Mouse (Mus musculus) bone marrow, adult 2 months (tissue): ENCODE data around the gene Tnfaip3. TPM values are rescaled to one million over a fixed set of nuclear protein-coding genes. Genes with fewer than 3 reads are reported as not detected.

Experiments used
- H3K27ac ChIP-seq: fragments of 200-500 bp; 2 replicates; pipeline ENCODE4 v1.5.1; 2012; ENCODE audit warnings: low read depth, mild to moderate bottlenecking, control low read depth, inconsistent platforms, low read length; ENCODE audit not compliant: control insufficient read depth, poor library complexity, insufficient read depth
- H3K4me1 ChIP-seq: fragments of 200-500 bp; 2 replicates; pipeline ENCODE4 v1.6.1; 2011; ENCODE audit warnings: low read length; ENCODE audit not compliant: control insufficient read depth, insufficient read depth
- H3K4me3 ChIP-seq: fragments of 200-500 bp; replicated peaks from 2 replicates; pipeline ENCODE3; 2011; ENCODE audit warnings: mild to moderate bottlenecking, low read depth, low read length, control low read depth; ENCODE audit not compliant: control insufficient read depth
- CTCF ChIP-seq: fragments of 200-500 bp; IDR thresholded peaks from 2 replicates; pipeline ENCODE4 v1.5.1; 2011; ENCODE audit warnings: low read length, control low read depth; ENCODE audit not compliant: control insufficient read depth, insufficient read depth
- POLR2A ChIP-seq: fragments of 200-500 bp; IDR thresholded peaks from 2 replicates; pipeline ENCODE4 v1.6.1; 2011; ENCODE audit warnings: low read depth, mild to moderate bottlenecking, control low read depth, low read length, borderline replicate concordance; ENCODE audit not compliant: control insufficient read depth
- WGBS: fragments of 180-500 bp; shearing (Covaris S2); methylation state at CpG from one replicate; pipeline ENCODE4 v1.1.7; 2018; 5-methylcytosine and 5-hydroxymethylcytosine counted together
- polyA plus RNA-seq: library from polyadenylated mRNA; stranded (reverse); fragments of >200 nt; gene quantifications from 2 replicates; pipeline ENCODE4 v1.2.4, GENCODE M21; 2011; ENCODE audit warnings: low replicate concordance; ENCODE audit not compliant: missing spikeins, insufficient read depth, insufficient read length

Gene Tnfaip3
- polyA plus RNA-seq, 1 experiment, result 3.9 TPM

DNA sequence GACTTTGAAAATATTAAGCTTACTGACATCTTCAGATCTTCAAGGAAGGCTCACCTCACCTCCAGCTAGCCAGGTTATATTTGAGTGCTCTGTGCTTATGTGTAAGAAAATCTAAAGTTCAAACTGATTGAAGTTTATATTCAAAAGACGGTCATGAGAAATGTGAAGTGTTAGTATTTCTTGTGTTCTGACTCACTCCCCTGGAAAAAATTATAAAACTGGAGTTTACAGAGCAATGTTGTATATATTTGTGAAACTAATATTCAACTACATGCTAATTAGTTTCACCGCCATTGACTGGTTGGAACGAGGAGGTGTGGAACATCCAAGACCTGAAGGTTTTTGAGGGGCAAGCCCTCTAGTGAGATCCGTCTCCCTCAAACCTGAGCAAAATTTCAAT, 22.5 kb downstream of the Tnfaip3 start:
- TF ChIP-seq POLR2A (no peak), CTCF (no peak)
- Histone ChIP-seq H3K27ac (no peak overlapping the region), H3K4me3 (no peak overlapping the region), H3K4me1 (no peaks in the 10 kb centered on the region)
- WGBS, result 81% methylated on average over 4 of the region's 4 CpGs

DNA sequence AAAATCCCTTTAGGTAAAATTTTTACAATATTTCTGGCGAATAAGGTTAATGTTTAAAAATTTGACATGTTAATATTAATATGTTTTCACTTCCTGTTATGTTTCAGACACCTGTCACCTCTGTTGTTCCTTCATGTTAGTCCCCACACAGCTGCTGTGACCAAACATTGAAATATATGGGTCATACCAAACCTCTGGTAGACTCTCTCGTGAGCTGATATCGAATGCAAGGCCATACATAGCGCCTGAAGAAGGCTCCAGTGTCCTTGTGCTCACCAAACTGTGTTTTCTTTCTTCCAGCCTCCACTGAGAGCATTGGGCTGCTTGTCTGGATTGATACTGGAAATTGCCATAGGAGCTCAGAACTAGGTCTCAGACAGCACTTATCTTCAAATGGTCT, 24.4 kb downstream of the Tnfaip3 start:
- 65% methylated on average over 4 of the region's 4 CpGs for WGBS

DNA sequence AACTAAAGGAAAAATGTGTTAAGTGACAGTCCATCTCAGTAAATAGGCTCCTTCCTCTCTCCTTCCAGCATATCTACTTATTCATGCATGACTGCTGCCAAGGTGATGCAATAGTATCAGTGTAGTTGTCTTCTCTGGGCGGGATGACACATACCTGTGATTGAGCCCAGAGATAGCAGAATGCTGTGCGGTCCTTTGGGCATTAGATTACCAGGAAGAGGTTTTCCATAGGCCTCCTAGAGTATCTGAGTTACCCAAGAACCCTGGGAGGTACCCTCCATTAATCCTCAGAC, 27.6 kb downstream of the Tnfaip3 start:
- Histone ChIP-seq H3K4me1 (no peaks in the 10 kb centered on the region), H3K27ac (no peak overlapping the region), H3K4me3 (no peak overlapping the region)
- TF ChIP-seq POLR2A, result no peak
- no peak for TF ChIP-seq CTCF
- 73% methylated on average over 2 of the region's 2 CpGs for WGBS

More for the DNA sequence above, 24.4 kb downstream of the Tnfaip3 start:
- Histone ChIP-seq H3K27ac (no peak overlapping the region), H3K4me3 (no peak overlapping the region), H3K4me1 (no peaks in the 10 kb centered on the region)
- TF ChIP-seq CTCF, result no peak
- TF ChIP-seq POLR2A, result no peak

DNA sequence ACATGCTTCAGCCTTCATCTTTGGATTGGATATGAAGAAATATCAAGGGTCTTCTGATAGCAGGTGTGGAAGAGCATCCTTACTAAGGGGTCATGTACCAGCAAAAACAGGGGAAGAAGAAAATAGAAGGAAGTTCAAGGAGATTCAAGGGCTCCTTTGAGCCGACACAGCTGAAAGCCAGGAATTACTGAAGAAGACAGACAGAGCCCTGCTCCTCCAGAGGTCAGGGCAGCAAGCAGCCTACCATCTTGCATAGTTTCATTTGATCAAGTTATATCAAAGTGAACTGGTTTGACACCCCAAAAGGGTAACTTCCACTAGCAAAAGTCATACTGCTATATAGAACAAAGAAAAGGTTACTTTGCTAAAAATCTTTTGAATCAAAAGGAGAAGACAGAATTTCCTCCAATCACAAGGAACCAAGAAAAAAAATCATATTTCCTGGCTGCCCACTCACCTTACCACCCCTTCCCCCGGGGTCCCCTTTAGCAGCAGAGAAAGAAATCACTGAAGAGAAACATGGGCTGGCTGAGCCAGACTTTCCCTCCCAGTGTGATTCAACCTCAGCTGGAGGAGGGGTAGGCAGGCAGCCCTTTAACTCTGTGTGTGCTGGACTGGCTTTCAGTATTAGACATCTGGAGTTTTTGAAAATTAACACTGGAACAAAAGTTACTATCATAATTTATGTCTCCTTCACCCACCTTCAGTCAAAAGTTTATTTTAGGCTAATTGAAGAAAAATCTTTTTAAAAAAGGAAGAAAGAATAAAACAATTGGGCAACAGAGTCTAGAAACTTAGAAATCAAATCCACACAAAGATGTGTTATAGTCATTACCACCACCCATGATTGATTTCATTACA, 28.2 kb downstream of the Tnfaip3 start:
- Histone ChIP-seq H3K27ac (no peak overlapping the region), H3K4me1 (no peaks in the 10 kb centered on the region), H3K4me3 (no peak overlapping the region)
- WGBS, result 28% methylated on average over 2 of the region's 2 CpGs
- no peak for TF ChIP-seq POLR2A
- TF ChIP-seq CTCF, result no peak

DNA sequence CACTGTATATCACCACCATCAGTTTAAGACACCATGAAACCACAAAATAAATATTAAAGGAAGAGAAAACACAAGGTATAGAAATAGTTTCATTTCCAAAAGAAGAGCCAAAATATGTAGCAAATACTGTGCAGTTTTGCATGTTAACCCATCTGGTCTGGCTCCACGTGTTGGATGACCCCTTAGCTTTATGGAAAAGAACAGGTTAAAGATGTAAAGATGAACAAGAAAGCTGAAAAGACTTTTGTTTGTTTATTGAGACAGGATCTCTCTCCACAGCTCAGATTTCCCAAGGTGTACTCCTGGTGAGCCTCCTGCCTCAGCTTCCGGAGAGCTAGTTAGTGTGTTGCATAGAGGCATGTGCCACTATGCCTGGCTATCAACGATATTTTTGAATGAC, 29.9 kb downstream of the Tnfaip3 start:
- H3K4me3 ChIP-seq, result no peak overlapping the region
- H3K27ac ChIP-seq, result no peak overlapping the region
- no peaks in the 10 kb centered on the region for H3K4me1 ChIP-seq
- no peak for TF ChIP-seq CTCF
- WGBS, result 85% methylated on average over 3 of the region's 3 CpGs

DNA sequence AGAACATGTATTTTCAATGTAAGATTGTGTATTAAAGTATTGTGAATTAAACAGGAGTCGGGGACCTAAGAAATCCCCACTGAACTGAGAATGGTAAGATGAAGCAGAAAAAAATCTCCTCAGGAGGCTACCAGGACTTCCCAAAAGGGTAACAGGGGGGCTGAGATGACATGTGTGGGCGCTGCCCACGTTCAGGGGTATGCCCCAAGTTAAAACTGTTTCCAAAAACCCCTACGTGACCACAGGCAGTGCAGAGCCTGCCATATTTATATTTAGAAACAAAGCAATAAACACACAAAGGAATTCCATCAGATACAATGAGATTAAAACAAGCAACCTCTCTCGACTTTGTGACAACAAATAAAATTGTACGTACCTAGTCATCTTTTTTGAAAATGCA, 31.9 kb downstream of the Tnfaip3 start:
- Histone ChIP-seq H3K4me3 (no peak overlapping the region), H3K4me1 (no peaks in the 10 kb centered on the region), H3K27ac (no peak overlapping the region)
- WGBS, result 62% methylated on average over 6 of the region's 6 CpGs
- no peak for TF ChIP-seq CTCF
- no peak for TF ChIP-seq POLR2A

DNA sequence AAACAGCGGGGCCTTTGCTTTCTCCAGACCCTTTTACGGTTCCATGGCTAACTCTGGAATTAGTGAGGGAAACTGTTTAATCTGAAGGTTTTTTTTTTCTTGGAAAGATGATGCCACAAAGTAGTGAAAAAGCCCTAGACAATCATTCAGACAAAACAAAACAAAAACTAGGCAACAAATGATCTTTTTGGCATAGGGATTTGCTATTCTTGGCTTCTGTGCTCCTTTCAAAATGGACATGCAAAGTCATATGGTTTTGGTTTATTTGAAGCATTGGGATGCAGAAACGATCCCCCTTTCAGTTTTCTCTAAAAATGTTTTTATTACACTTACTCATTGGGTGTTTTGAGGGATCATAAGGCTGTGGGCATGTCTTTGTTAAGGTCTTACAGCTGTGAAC, 41.0 kb downstream of the Tnfaip3 start:
- WGBS, result 85% methylated on average over 3 of the region's 3 CpGs
- H3K4me3 ChIP-seq, result no peak overlapping the region
- H3K27ac ChIP-seq, result no peak overlapping the region
- no peaks in the 10 kb centered on the region for H3K4me1 ChIP-seq
- no peak for TF ChIP-seq CTCF
- TF ChIP-seq POLR2A, result no peak

DNA sequence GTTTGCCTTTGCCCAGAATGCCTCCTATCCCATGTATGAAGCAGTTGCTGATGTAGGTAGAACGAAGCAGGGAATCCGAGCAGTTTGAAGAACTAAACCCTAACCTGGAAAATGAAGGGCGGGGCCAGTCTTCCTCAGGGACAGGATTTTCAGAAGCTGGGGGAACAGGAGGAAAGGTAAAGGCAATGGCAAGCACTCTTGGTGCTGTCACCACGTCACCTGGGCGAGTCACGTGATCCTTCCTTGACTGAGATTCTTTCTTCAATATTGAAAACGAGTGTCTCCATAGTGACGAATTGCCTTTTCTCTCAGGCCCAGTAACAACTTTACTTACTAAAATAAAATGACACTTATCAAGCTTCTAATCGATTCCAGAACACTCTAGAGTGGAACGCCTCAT, 48.6 kb downstream of the Tnfaip3 start:
- Histone ChIP-seq H3K4me1 (peaks cover 3% of the 10 kb centered on the region; the same call in 1 of the 2 replicates), H3K4me3 (no peak overlapping the region), H3K27ac (no peak overlapping the region)
- TF ChIP-seq POLR2A (no peak), CTCF (no peak)
- WGBS, result 86% methylated on average over 10 of the region's 10 CpGs

DNA sequence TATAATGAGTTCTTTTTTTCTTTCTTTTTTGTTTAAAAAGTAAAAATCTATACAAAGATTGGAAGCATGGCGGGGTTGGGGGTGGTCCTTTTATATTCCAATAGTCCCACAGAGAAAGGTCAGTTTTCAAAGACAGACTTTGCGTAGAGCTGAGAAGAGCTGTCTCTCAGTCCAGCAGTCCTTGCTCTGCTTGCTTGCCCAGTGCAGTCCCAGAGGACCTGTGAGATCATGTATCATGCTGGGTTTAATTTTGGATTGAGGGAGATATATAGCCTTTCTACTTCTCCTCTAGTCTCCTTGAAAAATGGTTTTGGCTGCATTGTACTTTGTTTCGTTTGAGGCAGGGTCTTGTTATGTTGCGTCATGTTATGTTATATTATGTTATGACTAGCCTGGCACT, 49.9 kb downstream of the Tnfaip3 start:
- no peak overlapping the region for H3K27ac ChIP-seq
- WGBS, result 68% methylated on average over 4 of the region's 4 CpGs
- H3K4me3 ChIP-seq, result no peak overlapping the region
- TF ChIP-seq POLR2A (no peak), CTCF (no peak)
- peaks cover 3% of the 10 kb centered on the region; the same call in 1 of the 2 replicates for H3K4me1 ChIP-seq
